Mouse (Mus musculus): ENCODE measurements around the gene Pnrc1.

DNA sequence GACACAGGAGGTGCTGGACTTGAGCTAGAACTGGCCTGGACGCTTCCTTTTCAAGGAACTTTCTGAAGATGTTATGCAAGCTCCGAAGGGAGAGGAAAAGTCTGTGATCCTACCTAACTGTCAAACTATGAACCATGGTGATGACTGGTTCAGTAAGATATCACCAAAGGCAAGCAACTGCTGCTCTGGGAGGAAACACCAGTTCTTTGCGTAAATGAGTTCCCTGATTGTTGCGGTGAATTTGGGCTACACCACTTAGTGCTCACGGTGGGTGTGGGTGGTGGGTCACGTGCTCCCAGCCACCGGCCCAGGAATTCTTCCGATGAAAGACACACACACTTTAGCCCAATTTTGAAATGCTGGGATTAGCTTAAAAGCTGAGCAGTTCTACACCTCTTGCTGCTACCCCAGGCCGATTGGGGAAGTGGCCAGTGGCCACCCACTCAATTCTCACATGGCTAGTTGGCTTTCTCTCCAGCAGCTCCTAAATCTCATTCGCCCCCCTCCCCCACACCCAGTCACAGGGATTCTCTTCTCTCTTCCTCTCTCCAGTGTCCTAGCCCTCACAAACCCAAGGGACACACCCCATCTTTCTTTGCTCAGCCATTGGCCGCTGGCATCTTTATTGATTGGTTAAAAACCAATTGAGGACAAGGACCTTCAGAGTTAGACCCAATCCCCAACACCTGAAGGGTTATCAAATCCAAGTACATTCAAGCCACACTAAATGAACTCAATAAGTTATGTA is 24.8 kb downstream of the Pnrc1 start:
- TF ChIP-seq EP300 (IDR thresholded peaks at IDR 0.05; ENCODE audit: insufficient read depth, low read depth, low read length) (no peak), CTCF (IDR thresholded peaks at IDR 0.05) (no peak)

All from heart, adult 2 months (tissue).